Mouse (Mus musculus): ENCODE results near the gene Sun2.

Sun2 gene

DNA sequence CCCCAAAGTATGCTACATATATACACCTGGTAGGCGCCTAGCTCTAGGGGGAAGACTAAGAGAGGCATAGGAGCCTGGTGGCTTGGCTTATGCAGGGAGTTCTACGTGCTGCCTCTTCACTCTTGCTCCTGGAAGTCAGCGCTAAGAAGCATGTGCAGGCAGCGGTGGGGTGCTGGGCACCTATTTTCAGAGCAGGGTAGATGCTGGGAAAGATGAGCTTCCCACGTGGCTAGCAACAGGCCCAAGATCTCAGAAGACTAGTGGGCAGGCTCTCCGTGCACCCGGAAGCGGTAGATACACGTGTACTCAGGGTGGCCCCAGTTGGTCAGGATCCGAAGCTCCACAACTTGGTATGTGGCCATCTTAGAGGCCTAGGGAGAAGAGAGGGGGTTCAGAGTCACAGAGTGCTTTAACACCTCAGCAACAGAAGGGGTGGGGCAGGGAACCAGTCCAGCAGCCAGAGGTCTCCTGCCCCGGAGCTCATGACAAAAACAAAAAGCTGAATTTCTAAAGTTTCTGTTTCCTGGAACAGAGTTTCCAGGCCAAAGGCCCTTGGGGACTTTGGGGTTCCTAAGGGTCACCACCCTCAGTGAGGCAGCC, 17.0 kb downstream of the Sun2 start:
- DNase-seq (ENCODE audit: low spot score) = no peak

DNA sequence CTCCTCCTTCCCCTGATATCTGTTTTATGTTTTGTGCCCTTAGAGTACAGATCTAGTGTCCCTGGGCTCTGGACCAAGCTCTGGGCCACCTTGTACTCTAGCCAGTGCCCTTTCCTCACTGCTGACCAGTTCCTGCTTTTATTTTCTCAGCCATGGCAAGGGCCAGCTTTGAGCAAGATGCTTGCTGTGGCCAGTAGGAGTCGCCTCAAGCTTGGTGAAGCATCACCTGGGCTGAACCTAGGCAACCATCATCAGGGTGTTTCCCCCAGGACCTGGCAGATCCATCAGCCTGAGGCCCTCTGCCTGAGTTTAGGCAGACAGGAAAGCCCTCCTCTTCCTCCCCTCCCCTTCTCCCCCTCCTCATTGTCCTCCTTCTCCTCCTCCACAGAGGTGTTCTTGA, 18.9 kb downstream of the Sun2 start:
- peak; percentile 33 for DNase-seq (ENCODE audit: low spot score)

- DNase-seq (ENCODE audit: low spot score) = no peak
These were observed 21.5 kb downstream of the Sun2 start for GRCm38 (mm10) chr15:79720796-79721195.

DNA sequence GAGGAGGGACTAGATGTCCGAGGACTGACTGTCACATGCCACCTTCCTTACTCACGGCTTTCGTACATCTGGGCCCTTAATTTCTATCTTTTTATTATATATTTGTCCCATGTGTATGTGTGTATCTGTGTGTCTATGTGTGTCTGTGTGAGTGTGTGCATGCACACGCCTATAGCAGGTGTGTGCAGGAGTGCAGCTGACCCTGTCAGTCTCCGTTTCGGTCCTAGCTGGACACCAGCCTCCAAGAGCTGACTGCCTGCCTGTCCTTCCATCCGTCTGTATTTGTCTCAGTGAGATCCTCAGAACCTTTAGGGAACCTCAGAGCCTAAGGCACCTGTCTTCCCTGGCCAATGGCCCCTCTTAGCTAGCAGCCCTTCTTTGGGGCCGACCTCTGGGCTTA, 22.1 kb downstream of the Sun2 start:
- DNase-seq (ENCODE audit: low spot score) = no peak

- no peak for DNase-seq (ENCODE audit: low spot score)
These were observed 25.6 kb downstream of the Sun2 start for GRCm38 (mm10) chr15:79716710-79717109.

DNA sequence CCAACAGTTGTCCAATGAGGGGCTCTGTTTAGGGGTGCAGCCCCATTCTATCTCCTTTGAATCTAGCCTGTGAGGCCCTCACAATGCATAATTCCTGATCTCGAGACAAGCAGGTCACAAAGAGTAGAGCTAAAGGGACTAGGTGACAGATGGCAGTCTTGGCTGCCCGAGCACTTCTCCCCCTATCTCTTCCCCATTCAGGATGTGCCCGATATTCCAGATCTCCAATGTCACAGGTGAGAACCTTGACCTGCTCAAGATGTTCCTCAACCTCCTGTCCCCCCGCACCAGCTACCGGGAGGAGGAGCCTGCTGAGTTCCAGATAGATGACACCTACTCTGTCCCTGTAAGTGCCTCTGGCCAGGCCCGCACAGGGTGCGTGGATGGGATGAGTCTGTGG, 26.7 kb downstream of the Sun2 start:
- DNase-seq (ENCODE audit: low spot score) = no peak

- DNase-seq (ENCODE audit: low spot score) = no peak
These were observed 34.0 kb downstream of the Sun2 start for GRCm38 (mm10) chr15:79708229-79708822.

DNA sequence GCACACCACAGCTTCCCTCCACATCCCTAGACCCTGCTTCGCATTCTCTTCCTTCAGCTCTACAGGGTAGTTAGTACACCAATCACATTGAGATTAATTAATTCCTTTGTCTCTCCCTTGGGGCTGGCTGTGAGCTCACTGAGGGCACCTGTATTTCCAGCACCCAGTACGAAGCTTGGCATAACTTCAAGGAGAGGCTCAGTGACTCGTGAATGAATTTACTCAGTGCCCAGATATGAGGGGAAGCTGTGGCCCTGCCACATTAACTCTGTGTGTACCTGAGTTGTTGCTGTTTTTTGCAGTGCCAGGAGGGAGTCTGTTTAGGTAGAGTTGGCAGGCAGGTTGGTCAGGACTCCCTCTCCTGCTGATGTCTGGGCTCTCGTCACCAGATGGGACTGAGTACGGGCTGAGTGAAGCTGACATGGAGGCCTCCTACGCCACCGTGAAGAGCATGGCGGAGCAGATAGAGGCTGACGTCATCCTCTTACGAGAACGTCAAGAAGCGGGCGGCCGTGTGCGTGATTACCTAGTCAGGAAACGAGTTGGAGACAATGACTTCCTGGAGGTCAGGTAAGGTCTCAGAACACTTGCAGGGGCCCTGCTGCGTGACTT, 35.6 kb downstream of the Sun2 start:
- no peak for DNase-seq (ENCODE audit: low spot score)

DNA sequence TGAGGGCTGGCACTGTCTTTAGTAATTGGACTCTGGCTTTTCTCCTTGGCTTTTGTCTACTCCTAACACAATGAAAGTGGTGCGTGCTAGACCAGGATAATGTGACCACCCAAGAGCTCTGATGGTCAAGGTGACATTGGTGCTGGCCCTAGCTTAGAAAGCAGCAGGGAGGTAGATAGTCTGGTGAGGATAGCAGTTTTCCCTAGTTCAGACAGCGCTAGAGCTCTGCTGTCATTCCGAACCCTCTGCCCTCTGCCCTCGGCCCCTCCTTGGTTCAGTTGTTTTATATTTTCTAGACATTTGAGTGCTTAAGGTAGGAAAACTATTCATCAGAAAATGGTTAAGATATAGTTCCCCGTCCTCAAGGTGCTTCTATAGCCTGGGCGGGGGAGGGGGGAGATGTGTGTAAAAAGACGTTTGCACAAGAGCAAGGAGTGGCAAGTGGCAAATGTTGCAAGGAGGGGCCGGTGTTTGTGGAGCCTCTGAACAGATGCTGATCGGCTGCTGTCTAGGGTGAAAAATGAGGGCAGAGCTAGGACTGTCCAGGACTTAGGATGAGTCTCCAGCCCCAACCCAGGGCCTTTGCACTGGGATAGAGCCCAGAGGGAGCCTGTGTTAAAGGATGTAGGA, 44.7 kb downstream of the Sun2 start:
- DNase-seq (ENCODE audit: low spot score) = no peak

DNA sequence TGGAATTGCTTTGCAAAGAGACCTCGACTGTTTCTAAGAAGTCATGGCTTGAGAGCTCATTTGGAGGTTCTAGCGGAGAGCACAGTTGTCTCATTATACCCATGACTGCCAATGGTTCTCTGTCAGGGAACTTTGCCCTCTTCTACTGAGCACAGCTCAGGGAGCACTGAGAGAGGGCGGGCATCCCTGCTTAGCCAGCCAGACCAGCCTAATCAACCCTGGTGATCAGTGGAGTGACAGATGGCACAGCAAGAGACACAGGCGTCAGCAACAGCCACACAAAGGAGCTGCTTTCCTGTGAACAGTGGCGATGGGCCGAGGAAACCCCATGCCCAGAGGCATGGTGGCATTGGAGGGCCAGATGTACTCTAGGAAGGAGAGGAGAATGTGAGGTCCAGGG, 45.3 kb downstream of the Sun2 start:
- DNase-seq (ENCODE audit: low spot score) = no peak

DNA sequence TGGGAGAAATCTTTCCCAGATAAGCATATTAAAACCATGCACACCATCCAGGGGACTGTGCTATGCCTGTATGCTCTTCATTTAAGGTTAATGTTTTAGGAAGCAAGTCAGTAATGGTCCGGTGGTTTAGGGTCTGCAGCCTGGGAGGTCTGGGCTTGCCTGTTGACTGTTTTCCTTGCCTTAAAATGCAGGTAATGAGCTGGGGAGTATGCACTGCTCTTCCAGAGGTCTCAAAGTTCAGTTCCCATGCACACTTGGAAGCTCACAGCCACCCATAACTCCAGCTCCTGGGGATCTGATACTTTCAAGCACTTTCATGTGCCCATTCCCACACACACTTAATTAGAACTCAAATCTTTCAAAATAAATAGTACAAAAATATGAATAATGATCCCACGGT, 45.8 kb downstream of the Sun2 start:
- no peak for DNase-seq (ENCODE audit: low spot score)

DNA sequence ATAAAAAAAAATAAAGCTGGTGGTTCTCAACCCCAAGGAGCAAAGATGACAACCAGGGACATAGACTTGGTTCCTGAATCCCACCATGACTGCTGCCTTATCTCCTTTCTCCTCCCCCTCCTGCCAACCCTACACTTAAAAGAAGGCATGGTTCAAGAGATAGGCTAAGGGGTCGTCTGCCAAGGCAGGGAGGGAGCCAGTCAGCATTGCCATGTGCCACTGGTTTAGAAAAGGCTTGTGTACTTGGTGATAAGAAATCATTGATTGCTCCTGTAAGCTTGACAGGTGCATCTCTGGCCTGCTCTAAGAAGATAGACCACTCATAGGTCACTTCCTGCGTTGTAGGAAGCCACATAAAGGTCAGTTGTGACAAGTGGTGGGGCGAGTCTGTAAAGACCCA, 46.8 kb downstream of the Sun2 start:
- no peak for DNase-seq (ENCODE audit: low spot score)

GRCm38 (mm10) chr15:79694512-79694911, 47.8 kb downstream of the Sun2 start:
- no peak for DNase-seq (ENCODE audit: low spot score)

GRCm38 (mm10) chr15:79693740-79694139, 48.6 kb downstream of the Sun2 start:
- DNase-seq (ENCODE audit: low spot score) = peak; percentile 37

DNA sequence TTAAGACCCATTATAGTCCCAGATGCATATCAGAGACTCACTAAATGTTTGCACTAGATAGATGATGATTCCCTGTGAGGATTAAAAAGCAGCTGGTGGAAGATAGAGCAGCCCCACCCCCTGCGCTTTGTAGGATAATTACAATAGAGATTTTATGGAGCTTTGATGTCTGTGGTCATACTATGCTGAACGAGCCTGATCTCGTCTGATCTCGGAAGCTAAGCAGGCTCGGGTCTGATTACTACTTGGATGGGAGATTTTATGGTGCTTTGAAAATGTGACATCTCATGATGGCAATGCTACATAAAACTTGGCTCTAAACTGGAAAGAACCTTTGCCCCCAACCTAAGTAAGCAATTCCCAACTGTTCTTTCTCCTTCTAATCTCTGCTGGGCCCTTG, 50.0 kb downstream of the Sun2 start:
- DNase-seq (ENCODE audit: low spot score) = no peak

GRCm38 (mm10) chr15:79691023-79691508, 51.3 kb downstream of the Sun2 start:
- DNase-seq (ENCODE audit: low spot score) = peak; percentile 12

- peak; percentile 100 for DNase-seq (ENCODE audit: low spot score)
These were observed 51.8 kb downstream of the Sun2 start, which contains the start of gene Gtpbp1 for GRCm38 (mm10) chr15:79690426-79691022. Gtpbp1 (plus strand) TSS chr15:79690845.

DNA sequence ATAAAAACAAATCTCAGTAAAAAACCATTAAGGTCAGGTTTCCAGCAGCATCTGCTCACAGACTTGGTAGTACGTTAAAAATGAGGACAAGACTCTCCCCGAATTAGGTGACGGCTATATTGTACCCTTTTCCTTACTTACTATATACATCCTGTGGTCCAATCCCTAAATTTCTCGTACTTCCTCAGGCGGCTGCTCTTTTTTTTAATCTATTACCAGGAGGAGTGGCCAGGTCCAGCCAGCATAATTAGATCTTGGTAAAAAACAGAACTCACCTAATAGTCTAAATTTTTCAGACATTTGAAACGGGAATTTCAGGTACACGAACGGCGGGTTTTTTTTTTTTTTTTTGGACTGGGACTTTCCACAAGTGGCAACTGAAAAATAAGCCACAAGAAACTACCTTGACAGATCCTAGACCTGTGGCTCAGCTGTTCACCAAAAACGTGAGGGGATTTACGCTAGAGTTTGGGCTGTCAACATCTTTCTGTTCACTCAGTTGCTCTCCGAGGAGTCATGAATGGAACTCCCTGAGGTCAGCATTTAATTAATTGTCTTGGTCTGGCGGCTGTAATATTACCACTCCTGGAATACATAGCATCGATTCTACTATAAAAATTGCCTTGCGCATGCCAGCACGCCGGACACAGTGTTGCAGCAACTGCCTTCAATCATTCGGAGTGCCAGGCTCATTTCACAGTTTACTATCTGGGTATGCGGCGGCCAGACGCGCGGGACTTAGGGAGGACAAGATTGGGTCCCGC, 52.5 kb downstream of the Sun2 start:
- DNase-seq (ENCODE audit: low spot score) = no peak

GRCm38 (mm10) chr15:79688268-79688956, 53.9 kb downstream of the Sun2 start:
- DNase-seq (ENCODE audit: low spot score) = no peak

DNA sequence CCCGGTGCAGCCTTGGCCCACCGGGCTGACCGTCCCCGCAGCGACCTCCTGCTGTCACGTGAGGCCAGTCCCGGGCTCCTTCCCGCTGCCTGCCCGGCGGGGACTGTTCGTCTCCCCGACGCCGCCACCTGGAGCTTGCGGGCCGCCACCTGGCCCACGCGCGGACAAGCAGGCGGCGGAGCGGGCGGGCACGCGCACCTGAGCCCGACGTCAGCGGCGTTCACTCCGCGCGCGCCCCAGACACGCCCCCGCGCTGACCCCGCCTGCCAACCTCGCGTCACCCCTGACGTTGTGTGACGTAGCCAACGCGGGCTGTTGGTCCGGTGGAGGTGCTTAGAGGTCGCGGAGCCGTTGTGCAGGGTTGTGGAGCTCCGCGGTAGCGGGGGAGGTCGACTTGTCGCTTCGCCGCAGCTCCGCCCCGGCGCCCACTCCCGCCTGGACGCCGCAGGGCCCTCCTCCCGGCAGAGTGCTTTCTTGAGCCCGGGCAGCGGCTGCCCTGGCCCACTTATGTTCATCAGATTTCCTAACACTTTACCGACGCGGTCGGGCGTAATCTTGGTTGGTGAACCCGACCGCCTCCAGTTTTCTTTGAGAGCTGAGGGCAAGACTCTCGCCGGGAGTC, 54.6 kb downstream of the Sun2 start, which contains the start of gene Josd1:
Josd1 (minus strand) TSS at position 274 of the 622 bp plus-strand sequence.
- DNase-seq (ENCODE audit: low spot score) = peak; percentile 95

- DNase-seq (ENCODE audit: low spot score) = peak; percentile 12
These were observed 55.2 kb downstream of the Sun2 start for GRCm38 (mm10) chr15:79687175-79687574.

All from lung, postnatal 25 days (tissue).